Mouse (Mus musculus) cerebellum, postnatal 36 days (tissue): ENCODE data around the gene Usp51.
"Not testable (repeated sequence)": the region's sequence is repeated elsewhere in the genome, so short reads cannot be mapped to it uniquely, and the experiment has no call there.

Source experiments
- DNase-seq, 2 experiments: peaks; one replicate each; pipeline ENCODE4 v3.0.0; 2021 to 2022; ENCODE audit warnings: mixed read lengths in 2 of 2

The Usp51 gene

DNA sequence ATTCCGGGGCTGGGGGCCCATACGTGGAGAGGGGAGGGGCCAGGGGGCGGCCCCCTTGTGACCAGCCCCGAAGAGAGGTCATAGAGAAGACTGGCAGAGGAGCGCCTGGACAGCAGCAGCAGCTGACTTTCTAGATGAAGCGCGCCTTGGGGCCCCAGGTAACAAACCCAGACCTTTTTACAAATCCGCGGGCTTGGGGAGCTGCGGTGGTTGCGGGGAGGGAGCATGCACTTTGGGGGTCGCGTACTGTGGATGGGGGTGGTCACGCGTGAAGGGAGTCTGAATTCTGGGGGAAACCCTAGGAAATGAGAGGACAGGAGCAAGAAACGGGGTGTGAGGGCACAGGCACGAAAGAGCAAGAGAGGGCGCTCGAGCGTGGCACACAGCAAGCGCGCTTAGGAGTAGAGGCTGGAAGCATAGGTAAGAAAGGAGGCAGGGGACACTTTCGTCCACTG lies at the start of gene Usp51:
TSS of gene Usp51 (plus strand) at position 83 of the 455 bp plus-strand sequence.
- DNase-seq, result peak; percentile 58 to 64

DNA sequence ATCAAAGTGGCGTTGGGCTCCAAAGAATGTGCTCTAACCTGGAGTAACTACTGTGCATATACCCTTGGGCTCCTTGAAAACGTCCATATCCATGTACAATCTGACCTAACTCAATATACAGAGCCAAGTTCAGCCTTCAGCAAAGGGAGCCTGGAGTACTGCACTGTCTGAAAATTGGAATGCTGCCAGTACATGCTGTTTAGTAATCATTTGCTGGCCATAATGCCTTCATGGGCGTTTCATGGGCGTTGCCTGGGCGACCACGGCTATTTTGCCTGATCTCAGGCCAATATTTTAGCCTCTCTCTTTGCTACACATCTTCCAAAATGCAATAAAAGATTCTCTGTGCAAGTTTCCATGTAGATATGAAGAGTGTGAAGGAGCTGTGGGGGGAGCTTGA lies 36.7 kb upstream of the Usp51 start:
- DNase-seq, result no peak

DNA sequence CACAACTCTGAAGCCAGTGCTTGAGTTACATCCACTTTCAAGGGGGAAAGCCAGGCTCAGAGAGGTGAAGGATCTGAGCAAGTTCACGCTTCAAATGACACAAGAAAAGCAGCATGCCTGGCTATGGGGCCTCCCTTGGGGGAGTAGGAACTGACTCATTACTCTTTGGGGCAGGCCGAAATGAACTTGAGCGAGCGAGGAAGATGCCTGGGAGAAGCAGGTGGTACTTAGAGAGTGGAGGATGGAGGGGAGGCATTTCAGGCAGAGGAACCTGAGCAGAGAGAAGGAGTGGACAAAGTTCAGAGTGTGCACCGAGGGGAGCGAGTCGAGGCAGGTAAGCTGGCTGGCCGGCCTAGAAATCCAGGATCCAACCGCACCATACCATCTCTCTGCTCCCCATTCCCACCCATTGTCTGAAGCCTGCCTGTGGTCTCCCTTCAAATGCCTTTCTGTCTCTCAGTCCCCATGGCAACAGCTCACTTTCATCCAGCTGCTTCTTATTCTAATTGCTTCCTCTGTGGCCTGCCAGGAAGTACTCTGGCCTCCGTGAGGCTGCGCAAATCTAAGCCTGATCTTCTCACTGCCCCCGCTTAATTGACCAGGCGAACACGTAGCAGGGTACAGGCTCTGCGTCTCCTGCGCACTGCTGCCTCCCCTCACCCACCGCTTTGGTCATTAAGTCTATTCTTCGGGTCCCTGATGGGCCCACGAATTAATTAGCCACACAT lies 32.6 kb upstream of the Usp51 start:
- not testable (repeated sequence) for DNase-seq

DNA sequence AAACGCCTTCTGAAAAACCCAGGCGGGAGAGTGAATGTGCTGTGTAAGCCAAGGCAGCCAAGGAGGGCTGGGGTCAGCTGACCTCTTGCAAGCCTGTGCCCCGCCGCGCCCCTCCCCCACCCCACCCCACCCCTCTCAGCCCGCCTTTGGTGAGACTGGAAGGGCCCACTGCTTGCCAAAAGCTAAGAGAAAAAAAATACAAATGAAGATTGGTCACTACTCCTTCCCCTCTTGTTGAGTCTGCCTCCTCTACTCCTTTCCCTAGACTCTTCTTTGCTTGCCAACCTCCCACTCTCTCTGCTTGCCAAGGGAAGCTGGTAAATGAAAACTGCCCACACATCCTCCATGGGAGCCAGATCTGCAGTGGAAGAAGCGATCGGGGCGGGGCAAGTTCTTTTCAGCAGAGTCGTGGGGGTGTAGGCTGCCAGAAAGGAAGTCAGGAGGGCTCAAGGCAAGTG lies 32.0 kb upstream of the Usp51 start:
- DNase-seq, result peak; percentile 11 to 14

DNA sequence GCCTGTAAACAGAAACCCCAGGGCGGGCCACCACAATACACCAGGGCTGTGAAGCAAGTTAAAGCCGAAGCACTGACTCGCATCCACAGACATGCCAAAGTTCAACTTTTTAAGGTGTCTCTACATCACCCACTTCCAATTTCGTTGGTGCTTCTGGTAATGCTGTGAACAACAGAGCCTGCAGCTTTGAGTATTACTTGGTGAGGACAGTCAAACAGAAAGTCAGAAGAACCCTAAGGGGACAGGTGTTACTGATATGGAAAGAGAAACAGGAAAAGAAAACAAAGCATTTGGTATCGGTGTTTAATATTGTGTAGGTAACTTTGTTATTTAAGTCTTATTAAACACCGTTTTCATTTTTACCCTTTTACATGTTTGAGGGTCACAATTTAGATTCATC lies 29.7 kb upstream of the Usp51 start:
- no peak for DNase-seq

DNA sequence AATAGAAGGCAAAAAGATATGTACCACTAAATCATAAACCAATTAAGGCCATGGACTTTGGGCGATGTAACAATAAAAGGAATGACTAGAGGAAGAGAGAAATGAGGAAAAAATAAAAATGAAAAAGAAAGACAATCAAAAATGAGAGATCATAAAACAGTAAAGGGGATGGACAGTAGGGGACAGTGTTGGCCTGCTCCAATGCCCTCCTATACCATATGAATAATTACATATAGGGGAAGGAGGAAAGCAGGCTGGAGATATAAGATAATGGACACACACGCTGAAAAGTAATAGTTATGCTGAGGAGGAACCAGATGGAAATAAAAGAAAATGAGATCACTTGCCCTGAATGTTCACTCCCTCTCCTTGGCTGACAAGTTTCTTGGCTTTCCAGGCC lies 21.3 kb upstream of the Usp51 start:
- no peak for DNase-seq

DNA sequence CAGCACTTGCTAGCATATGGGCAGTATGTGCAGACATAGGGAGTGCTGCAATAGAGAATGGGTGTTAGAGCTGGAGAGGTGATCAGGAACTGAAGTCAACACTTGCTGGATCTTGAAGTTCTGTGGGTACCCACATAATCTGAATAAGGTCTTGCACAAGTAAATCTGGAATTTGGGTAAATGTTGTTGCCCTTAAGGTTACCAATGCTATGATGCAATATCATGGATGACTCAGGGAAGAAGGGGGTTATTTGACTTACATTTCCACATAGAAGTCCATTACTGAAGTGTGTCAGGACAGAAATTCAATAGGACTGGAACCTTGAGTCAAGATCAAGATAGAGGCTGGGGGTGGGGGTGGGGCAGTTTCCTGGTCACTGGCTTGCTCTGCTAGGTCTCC lies 16.4 kb upstream of the Usp51 start:
- DNase-seq, result not testable (repeated sequence)

DNA sequence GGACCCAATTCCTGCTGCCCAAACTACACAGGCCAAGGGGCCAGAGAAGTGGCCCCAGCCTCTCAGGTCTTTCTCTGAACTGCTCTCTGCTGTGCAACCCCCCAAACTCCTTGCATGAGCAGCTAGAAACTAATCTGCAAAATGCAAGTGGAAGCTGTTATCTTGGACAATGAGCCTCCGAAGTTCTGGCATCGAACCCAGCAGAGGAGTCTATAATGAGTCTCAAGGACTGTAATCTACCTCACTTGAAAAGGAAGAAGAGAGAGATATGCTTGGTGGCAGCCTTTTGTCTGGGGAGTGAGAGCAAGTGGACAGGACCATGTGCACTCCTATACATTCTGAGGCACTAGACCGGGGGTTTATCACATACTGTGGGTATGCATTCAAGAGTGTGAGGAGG lies 10.2 kb upstream of the Usp51 start:
- not testable (repeated sequence) for DNase-seq

DNA sequence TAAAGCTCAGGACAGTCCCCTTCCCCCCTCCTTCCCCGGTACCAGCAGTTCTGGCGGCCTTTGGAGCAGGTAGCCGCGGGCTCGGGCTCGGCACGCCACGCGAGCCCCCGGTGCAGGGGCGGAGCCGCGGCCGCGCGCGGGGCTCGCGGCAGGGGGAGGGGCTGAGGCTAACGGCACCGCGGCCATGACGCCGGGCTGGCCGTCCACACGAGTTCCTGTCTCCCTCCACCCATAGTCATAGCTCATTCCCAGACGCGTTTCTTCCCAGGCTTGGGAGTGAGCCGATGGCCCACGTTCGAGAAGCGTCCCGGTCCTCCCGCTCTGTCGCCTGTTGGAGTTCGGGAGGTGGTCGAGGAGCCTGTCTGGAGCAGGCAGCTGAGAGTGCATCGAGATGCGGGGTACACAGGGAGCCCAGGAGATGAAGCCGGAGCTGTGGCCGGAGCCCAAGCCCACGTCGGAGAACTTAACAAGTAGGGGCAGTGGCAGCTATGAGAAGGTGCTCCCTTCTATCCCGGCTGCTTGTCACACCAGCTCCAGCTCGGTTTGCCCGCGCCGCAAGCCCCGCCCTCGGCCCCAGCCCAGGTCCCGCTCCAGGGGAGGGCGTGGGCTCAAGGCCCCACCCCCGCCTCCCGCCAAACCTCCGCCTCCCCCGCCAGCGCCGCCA lies 884 bp downstream of the Usp51 start:
- DNase-seq, result peak; percentile 66 to 71

DNA sequence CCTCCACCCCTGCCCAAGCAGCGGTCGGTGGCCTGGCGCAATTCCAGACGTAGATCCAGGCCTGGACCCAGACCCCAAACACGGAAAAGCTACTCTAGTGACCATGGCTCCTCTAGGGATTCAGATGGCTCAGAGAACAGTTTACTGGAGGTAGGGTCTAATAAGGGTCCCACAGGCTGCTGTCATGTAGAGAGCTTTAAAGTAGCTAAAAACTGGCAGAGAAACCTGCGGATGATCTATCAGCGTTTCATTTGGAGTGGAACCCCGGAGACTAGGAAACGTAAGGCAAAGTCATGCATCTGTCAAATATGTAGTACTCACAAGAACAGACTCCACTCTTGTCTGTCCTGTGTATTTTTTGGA lies 1.4 kb downstream of the Usp51 start:
- no peak for DNase-seq

DNA sequence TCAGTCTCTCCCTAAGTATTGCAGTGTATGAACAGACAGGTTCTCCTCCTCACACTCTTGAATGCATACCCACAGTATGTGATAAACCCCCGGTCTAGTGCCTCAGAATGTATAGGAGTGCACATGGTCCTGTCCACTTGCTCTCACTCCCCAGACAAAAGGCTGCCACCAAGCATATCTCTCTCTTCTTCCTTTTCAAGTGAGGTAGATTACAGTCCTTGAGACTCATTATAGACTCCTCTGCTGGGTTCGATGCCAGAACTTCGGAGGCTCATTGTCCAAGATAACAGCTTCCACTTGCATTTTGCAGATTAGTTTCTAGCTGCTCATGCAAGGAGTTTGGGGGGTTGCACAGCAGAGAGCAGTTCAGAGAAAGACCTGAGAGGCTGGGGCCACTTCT lies 19.0 kb downstream of the Usp51 start:
- not testable (repeated sequence) for DNase-seq

DNA sequence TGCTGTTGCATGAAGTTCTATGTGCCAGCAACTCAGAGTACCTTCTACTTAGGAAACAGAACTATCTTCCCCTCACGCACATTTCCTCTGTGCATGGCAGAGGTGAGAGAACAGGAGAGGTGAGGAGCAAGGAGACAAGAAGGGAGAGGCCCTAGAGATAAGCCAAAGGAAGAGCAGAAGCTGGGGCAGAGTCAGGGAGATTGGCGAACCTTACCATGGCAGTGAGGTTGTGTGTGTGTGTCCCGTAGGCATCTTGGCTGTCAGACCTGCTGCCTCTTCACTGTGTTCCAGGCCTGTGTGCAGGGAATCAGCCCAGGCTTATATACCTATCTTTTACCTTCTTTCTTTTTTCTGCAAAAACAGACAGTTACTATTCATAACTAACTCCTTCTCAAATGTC lies 19.4 kb downstream of the Usp51 start:
- not testable (repeated sequence) for DNase-seq

DNA sequence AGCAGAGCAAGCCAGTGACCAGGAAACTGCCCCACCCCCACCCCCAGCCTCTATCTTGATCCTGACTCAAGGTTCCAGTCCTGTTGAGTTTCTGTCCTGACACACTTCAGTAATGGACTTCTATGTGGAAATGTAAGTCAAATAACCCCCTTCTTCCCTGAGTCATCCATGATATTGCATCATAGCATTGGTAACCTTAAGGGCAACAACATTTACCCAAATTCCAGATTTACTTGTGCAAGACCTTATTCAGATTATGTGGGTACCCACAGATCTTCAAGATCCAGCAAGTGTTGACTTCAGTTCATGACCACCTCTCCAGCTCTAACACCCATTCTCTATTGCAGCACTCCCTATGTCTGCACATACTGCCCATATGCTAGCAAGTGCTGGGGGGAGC lies 25.3 kb downstream of the Usp51 start:
- not testable (repeated sequence) for DNase-seq

DNA sequence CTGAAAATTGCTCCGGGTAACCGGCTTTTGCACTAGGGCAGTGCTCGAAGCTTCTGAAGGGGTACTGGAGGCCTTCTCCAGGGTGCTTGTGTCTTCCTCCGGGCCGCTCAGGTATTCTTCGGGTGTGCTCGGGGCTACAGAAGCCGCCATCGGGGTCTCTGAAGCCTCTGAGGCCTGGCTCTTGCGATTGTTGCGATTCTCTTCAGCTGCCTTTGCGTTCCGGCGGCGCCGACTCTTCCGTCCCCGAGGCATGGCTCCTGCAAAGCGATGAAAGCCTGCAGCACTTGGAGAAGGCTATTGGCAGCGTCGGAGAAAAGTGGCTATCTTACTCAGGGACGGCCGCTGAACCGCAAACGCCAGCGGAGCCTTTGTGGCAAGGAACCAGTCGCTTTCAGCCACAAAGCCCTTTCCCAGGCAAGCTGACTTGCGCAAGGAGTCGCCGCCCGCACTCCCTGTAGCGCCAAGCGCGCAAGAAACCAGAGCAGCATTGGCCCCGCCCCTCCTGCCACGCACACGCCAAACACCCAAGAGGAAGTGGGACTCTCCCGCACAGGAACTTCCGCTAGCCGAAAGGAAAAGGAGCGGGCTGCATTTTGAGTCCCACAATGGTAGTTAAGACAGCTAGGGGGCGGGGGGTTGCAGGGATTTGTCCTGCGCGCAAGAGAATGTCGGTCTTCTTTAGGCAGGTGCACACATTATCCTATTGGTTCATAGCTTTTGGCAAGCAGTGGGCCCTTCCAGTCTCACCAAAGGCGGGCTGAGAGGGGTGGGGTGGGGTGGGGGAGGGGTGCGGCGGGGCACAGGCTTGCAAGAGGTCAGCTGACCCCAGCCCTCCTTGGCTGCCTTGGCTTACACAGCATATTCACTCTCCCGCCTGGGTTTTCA lies 31.1 kb downstream of the Usp51 start, which contains the start of gene Mageh1:
TSS of gene Mageh1 (minus strand) at position 489 of the 885 bp plus-strand sequence.
- DNase-seq, result peak; percentile 82 to 88

DNA sequence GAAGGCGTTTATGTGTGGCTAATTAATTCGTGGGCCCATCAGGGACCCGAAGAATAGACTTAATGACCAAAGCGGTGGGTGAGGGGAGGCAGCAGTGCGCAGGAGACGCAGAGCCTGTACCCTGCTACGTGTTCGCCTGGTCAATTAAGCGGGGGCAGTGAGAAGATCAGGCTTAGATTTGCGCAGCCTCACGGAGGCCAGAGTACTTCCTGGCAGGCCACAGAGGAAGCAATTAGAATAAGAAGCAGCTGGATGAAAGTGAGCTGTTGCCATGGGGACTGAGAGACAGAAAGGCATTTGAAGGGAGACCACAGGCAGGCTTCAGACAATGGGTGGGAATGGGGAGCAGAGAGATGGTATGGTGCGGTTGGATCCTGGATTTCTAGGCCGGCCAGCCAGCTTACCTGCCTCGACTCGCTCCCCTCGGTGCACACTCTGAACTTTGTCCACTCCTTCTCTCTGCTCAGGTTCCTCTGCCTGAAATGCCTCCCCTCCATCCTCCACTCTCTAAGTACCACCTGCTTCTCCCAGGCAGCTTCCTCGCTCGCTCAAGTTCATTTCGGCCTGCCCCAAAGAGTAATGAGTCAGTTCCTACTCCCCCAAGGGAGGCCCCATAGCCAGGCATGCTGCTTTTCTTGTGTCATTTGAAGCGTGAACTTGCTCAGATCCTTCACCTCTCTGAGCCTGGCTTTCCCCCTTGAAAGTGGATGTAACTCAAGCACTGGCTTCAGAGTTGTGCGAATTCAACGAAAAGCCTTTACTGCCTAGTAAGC lies 31.9 kb downstream of the Usp51 start:
- not testable (repeated sequence) for DNase-seq
